Mouse (Mus musculus): ENCODE results near the gene Slc25a4. TPM values are rescaled to one million over a fixed set of nuclear protein-coding genes. Genes with fewer than 3 reads are reported as not detected.
A peak's percentile ranks its signal among the peaks of the same experiment; 100 is the strongest.

Gene Slc25a4
- total RNA-seq, 4 experiments from 2014 or later, result 495 to 555 (median 531) TPM

DNA sequence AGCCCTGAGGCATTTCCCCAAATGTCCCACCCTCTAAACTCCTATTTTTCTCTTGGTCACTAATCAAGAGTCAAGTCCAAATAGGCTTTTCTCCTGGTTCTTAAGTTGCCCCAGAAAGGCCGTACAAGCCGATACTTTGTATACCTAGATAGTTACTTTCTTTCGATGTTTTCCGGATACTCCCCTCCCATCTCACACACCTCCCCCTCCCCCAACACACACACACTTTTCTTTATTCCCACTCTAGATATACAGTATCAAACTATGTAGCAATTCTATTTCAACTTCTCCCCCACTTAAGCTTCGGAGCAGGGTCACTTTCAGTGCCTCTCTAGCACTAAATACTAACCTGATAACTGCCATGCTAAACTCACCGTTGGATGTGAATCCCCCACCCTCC, 5.0 kb downstream of the Slc25a4 start:
- DNase-seq (ENCODE audit: low spot score in 2 of 2), result no peak

- DNase-seq (ENCODE audit: low spot score in 2 of 2), result no peak
Measured at GRCm38 (mm10) chr8:46204974-46205640, 6.0 kb downstream of the Slc25a4 start.

DNA sequence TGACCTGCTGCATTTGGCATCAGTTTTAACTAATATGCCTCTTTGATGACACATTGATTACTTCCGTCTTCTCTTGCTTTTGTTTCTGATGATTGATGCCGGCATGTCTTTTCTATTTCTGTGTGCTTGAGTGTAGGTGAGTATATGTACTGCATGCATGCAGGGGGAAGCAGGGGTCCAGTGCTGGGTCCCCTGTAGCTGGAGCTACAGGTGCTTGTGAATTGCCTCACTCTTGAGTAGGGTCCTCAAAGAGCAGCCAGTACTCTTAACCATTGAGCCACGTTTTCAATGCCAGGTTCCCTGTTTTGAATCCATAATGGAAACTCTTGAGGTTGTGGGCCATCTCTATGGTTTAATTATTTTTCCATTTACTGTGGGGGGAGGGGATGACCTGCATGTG, 6.8 kb downstream of the Slc25a4 start:
- DNase-seq (ENCODE audit: low spot score in 2 of 2), result no peak

- DNase-seq (ENCODE audit: low spot score in 2 of 2), result no peak
Measured at GRCm38 (mm10) chr8:46202350-46202749, 8.7 kb downstream of the Slc25a4 start.

DNA sequence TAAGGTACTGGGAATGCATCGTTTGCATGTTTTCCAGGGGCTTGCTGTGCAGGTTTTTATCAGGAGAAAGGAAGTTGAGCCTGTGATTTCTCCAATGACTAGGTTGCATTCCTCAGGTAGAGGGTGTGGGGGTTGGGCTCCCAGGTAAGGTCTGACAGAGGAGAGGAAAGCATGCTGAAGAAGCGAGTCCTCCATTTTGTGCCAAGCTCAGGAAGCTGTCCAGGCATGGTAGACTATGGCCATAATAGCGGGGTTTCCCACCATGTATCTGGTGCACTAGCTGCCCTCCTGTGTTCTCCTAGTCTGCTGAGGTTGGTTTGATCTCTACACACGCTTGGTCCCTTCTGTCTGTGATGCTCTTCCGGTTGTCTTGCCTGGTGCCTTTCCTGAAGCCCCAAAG, 13.4 kb downstream of the Slc25a4 start:
- no peak for DNase-seq (ENCODE audit: low spot score in 2 of 2)

DNA sequence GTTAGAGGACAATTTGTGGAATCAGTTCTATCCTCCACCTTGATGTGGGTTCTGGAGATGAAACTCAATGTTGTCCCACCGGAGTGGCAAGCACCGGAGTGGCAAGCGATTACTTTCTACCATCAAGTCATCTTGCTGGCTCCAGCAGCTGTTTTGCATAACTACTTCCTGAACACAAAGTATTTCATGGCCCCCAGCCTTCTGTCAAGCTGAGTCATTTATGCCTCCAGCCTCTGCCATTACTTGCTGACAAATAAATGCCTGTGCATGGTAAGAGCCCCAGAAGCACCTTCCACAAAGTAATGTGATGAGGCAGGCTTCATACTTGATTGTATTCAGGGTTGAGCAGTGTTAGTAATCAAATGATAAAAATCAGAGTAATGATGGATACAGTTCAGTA, 14.2 kb downstream of the Slc25a4 start:
- DNase-seq (ENCODE audit: low spot score in 2 of 2), result no peak

- no peak for DNase-seq (ENCODE audit: low spot score in 2 of 2)
Measured at GRCm38 (mm10) chr8:46193100-46193499, 18.0 kb downstream of the Slc25a4 start.

- DNase-seq (ENCODE audit: low spot score in 2 of 2), result peak in 1 of 2 experiments; percentile 71
Measured at GRCm38 (mm10) chr8:46185361-46185760, 25.7 kb downstream of the Slc25a4 start.

- DNase-seq (ENCODE audit: low spot score in 2 of 2), result no peak
Measured at GRCm38 (mm10) chr8:46180136-46180535, 30.9 kb downstream of the Slc25a4 start.

DNA sequence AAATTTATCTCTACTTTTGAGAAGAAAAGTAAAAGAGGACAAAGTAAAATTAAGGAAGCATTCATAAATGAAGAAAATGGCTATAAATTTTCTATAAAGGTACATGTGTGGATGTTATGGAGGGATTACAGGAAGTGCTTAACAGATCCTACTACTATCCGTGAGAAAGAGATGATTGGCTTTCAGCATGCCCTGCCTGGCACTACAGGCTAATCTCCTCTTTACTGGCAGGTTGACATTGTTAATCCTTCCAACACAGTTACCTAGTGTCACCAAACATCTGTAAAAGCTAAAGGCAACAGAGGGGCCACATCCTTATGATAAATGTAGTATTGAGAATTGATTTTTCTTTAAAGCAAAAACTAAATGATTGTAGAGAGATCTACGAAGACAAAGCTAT, 37.4 kb downstream of the Slc25a4 start:
- DNase-seq (ENCODE audit: low spot score in 2 of 2), result no peak

DNA sequence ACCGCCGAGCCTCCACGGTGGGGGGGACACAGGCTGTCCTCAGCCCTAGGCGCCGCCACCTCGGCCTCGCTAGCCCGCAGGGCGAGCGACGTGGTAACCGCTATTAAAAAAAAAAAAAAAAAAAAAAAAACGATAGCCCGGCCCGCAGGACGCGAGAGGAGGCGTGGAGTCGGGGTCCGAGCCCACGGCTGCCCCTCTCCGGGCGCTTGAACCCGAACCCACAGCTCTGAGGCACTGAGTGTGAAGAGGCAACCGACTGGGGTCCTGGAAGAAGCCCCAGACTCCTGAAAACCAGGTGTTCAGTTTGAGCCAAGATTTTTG, 47.3 kb downstream of the Slc25a4 start:
- DNase-seq (ENCODE audit: low spot score in 2 of 2), result no peak

GRCm38 (mm10) chr8:46162953-46163869, 47.9 kb downstream of the Slc25a4 start:
- DNase-seq (ENCODE audit: low spot score in 2 of 2), result peak; percentile 93 to 94

Small RNA genes within 50 kb of the gene (microRNA-seq; reads per million reads assigned to microRNA genes)
- 0 reads per million in 2 experiments for gene Gm23812

Other genes with a start within 250 kb of the Slc25a4 start
- gene 1700029J07Rik, start 236.0 kb downstream of the Slc25a4 start, total RNA-seq (2022), result 1 to 10 TPM; 2.5 to 4.6 (median 3.7) TPM
- gene Ufsp2, start 235.8 kb downstream of the Slc25a4 start, total RNA-seq (2022), result 10 to 100 TPM; 48.2 to 55.4 (median 53.8) TPM
- gene Lrp2bp, start 212.0 kb downstream of the Slc25a4 start, total RNA-seq (2022), result under 1 TPM; 0.18 to 0.91 (median 0.43) TPM
- gene Ankrd37, start 205.6 kb downstream of the Slc25a4 start, total RNA-seq (2022), result 1 to 10 TPM; 7.5 to 8.7 (median 8.4) TPM
- 10 to 100 TPM; 21.7 to 27.2 (median 25.2) TPM for gene Cfap97, start 59.5 kb downstream of the Slc25a4 start, total RNA-seq (2022)
- gene Snx25, start 59.1 kb downstream of the Slc25a4 start, total RNA-seq (2022), result 10 to 100 TPM; 39.4 to 46.0 (median 42.8) TPM
- not detected for gene Helt, start 83.4 kb upstream of the Slc25a4 start, total RNA-seq (2022)